Mouse (Mus musculus) heart, adult 2 months (tissue): Measurements from ENCODE around the gene H2afz. TPM values are rescaled to one million over a fixed set of nuclear protein-coding genes. Genes with fewer than 3 reads are reported as not detected.

Experiments
- polyA plus RNA-seq: library from polyadenylated mRNA; depleted of rRNA; stranded (reverse); fragments of >200 nt; gene quantifications from 2 replicates; pipeline ENCODE4 v1.2.3, GENCODE M21; 2012; rRNA removed
- total RNA-seq, 2 experiments: library from RNA; stranded (reverse); gene quantifications; 2 replicates each; pipeline ENCODE4 v1.2.3; 2021

The H2afz gene
- total and polyA plus RNA-seq, 3 experiments: 53.7 to 103 (median 53.9) TPM

Other genes with a start within 250 kb of the H2afz start
- gene Ddit4l, start 242.9 kb upstream of the H2afz start, total RNA-seq: 1 to 10 TPM; 2.1 to 2.3 TPM
- 2.8 and 3.3 TPM in 2 replicates for gene Ddit4l, start 242.9 kb upstream of the H2afz start, polyA plus RNA-seq
- not detected for gene Gm21962, start 193.0 kb upstream of the H2afz start, total RNA-seq
- not detected in 2 replicates for gene Gm21962, start 193.0 kb upstream of the H2afz start, polyA plus RNA-seq
- 10 to 100 TPM; 10.1 to 11.5 TPM for gene Dnajb14, start 3.2 kb downstream of the H2afz start, total RNA-seq
- gene Dnajb14, start 3.2 kb downstream of the H2afz start, polyA plus RNA-seq: 3.2 and 7.8 TPM in 2 replicates
- 100 to 1,000 TPM in 1 of 2 experiments, 10 to 100 TPM in 1; 88.9 to 107 TPM for gene Lamtor3, start 54.0 kb downstream of the H2afz start, total RNA-seq
- gene Lamtor3, start 54.0 kb downstream of the H2afz start, polyA plus RNA-seq: 48.7 and 77.2 TPM in 2 replicates
- gene Dapp1, start 117.1 kb downstream of the H2afz start, total RNA-seq: 1 to 10 TPM; 5.0 to 6.9 TPM
- gene Dapp1, start 117.1 kb downstream of the H2afz start, polyA plus RNA-seq: 4.0 and 5.2 TPM in 2 replicates
- gene 1110002E22Rik, start 200.6 kb downstream of the H2afz start, total RNA-seq: 10 to 100 TPM; 48.1 to 48.8 TPM
- 14.7 and 22.9 TPM in 2 replicates for gene 1110002E22Rik, start 200.6 kb downstream of the H2afz start, polyA plus RNA-seq
- 1 to 10 TPM in 1 of 2 experiments, under 1 TPM in 1; 0.77 to 1.4 TPM for gene Gm5105, start 202.9 kb downstream of the H2afz start, total RNA-seq
- 1.4 and 2.0 TPM in 2 replicates for gene Gm5105, start 202.9 kb downstream of the H2afz start, polyA plus RNA-seq